Mouse (Mus musculus) T-helper 2 cell (primary cell): ENCODE measurements around the gene Acsbg2.
"Not testable (repeated sequence)": the region's sequence is repeated elsewhere in the genome, so short reads cannot be mapped to it uniquely, and the experiment has no call there.

Experiments used
- in situ Hi-C: fragments of 300-600 bp; cut with MboI, MseI; formaldehyde crosslinking; loops from one replicate; pipeline ENCODE4 v1.15.1; 2025; ENCODE audit warnings: high pct_unique_total_duplicates

The Acsbg2 gene

DNA sequence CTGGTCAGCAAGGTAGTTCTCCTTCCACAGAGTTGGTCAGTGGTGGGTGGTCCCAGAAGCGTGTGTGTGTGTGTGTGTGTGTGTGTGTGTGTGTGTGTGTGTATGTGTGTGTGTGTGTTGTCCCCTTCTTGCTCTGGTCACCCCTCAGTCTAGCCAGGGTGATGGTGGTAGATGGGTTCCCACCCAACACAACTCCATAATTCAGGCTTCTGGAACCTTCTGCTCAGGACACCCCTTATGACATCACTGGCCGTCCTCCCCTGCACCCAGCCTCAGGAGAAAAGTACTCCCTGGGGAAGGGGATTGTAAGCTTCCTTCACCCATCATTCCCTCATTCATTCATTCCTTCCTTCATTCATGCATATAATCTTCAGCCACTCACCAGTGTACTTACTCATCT lies at the start of gene Acsbg2:
Gene Acsbg2, minus strand, starts transcription at position 211 of the 400 bp plus-strand sequence.
- in situ Hi-C loops: no loop called here

DNA sequence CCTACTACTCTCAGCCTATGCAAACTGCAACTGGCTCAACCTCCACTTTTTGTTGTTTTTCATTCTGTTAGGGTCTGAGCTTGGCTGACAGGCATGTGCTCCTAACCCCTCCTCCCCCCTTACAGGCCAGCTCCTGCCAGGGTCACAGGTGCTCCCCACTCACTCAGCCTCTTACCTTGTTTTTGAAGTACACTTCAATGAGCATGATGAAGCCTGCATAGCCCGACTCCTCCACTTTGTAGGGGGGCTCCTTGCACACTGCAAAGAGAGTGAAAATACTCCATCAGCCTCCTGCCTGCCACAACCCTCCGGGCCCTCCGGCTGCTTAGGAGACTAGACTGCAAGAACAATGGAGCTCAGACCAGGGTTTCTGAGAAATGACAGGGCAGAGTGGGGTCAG lies 45.5 kb upstream of the Acsbg2 start:
- in situ Hi-C loops: loop anchor here (5.0 kb wide), 1 partner anchor 82 kb away; no protein-coding TSS in a partner anchor

DNA sequence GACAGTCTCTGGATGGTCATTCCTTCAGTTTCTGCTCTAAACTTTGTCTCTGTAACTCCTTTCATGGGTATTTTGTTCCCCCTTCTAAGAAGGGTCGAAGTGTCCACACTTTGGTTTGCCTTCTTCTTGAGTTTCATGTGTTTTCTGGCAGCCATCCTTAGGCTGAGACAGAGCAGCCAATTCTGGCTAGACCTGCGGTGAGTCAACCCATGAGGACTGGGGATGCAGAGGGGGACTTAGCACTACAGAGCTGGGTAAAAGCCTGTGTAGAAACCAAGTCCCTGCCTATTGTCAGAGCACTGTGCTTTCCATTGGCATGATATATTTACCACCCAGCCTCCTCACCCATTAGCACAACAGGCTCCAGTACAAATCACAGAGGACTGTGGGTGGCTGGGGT lies 42.9 kb upstream of the Acsbg2 start:
- in situ Hi-C loops: no loop called here

DNA sequence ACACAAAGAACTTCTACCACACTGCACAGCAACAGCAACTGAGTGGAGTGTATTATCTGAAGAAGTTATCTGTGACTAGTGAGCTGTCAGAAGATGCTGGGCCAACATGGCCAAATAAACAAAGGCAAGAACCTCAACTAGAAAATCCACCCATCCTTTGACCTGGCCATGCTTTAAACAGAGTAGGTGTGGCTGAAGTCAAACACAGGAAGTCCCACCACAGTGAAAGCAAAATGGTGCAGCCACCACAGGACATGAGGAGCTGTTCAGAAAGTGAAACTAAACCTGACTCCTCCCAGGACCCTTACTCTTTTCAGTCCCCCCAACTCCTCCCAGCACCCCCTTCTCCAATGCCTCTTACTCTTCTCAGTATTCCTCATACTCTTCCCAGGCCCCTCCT lies 39.2 kb upstream of the Acsbg2 start:
- in situ Hi-C loops: no loop called here

DNA sequence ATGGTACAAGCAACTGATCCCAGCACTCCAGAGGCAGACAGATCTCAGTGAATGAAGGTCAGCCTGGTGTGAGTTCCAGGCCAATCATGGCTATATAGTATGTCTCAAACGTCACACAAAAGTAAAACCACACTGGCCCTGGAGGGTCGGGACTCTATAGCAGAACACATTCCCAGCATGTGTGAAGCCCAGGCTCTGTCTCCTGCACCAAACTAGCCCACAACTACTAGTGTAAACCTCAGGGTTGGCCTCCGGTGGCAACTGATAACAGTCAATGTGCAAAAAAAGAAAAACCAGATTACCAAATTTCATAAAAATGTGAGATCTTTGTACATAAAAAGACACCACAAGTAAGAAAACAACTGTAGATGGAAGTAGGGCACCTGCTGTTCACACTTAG lies 38.8 kb upstream of the Acsbg2 start:
- in situ Hi-C loops: no loop called here

DNA sequence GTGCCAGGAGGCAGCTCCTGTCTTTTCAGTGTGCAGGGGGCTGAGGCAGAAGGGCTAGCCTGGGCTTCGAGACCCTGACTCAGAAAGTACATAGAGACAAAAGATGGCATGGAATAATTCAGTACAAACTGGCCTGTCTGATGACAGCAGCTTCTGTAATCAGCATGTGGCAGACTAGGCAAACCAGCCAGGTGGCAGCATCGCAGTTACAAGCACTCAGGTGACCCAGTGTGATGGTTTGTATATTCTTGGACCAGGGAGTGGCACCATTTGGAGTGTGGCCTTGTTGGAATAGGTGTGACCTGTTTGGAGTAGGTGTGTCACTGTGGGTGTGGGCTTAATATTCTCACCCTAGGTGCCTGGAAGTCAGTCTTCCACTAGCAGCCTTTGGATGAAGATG lies 35.5 kb upstream of the Acsbg2 start:
- in situ Hi-C loops: not testable (repeated sequence)

DNA sequence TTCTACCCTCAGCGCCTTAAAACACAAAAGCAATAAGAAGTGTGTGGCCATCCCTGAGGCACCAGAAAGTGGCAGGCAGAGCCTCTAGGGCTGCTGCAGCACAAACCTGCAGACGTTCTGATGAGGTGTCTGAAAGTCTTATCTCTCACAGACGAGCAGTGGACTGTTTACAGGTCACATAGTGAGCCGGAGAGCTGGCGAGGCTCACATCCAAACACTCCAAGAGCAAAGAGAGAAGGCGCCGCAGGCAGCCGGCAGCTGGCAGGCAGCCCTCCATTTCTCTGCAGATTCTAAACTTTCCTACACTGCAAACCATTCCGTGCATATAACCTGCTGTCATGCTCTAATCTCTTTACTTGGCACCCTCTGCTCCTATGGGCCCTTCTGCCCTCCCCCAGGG lies 33.6 kb upstream of the Acsbg2 start:
- in situ Hi-C loops: no loop called here

DNA sequence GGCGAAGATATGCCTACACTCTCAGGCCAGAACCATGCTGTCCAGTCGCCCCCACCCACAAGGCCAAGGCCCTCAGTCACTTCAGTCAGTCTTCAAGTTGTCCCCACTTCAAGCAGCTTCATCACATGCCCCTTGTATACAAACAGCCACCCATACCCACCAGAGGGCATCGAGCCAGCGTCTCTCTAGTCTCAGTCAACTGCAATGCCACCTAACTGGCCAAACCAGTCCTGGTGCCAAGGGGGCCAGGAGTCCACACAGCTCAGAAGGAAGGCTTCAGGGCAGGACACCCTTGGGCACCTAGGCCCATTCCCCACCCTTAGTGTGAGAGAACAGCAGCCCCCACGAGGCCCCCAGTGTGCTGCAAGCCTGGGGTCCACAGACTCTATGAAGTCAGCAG lies 32.8 kb upstream of the Acsbg2 start:
- in situ Hi-C loops: no loop called here

DNA sequence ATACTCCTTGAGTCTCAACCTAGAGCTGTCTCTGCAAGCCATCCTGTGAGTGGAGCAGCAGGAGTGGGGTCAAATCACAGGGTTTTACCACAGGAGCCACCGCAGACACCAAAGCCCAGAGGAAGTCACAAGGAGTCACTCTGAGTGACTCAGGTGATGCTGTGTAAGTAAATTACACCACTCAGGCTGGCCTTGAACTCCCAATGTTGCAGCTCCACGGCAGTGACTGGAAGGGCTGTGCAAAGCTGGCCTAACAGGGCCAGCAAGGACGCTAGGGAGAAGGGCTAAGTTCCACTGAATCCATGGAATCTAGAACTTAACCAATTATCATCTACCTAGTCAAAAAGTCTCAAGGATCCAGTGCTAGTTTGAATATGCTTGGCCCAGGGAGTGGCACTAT lies 31.9 kb upstream of the Acsbg2 start:
- in situ Hi-C loops: no loop called here

DNA sequence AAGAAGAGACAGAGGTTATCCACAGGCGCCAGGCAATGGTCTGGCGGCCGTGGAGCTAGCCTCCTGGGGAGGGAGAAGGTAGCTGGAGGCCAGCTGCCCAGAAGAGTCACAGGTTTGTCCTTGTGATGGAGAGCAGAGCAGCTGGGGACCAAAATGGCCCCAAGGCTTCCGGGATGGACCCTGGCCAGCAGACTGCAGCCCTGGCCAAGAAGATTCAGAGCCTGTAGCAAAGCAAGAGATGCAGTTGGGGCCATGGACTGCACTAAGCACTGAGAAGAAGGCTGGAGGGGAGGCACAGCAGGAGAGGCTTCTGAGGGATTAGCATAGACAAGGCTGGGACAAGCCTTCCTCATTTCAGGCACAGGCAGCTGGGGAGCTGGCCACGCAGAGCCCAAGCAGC lies 28.5 kb upstream of the Acsbg2 start:
- in situ Hi-C loops: no loop called here

DNA sequence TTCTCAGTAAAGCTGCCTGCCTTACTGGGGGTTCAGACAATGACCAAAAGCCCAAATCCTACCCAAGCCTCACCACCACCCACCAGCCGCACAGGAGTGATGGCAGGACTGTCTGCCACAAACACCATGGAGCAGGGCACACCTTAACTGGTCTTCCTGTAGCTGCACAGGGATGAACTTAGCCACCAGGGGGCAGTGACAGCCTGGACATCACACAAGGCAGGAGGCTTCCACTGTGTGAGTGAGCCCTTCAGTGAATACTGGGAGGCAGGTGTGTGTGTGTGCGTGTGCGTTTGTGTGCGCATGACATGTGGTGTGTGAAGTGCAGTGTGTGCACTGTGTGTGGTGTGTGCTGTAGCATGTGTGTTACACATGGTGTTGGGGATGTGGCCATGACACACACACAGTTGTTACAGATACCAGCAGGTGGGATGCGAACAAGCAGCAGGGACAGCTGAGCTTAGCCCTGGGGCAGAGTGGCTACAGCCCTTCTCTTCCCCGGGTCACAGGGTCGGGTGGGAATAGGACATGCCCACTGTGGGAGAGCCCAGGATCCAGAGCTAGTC lies 23.5 kb upstream of the Acsbg2 start:
- in situ Hi-C loops: no loop called here

DNA sequence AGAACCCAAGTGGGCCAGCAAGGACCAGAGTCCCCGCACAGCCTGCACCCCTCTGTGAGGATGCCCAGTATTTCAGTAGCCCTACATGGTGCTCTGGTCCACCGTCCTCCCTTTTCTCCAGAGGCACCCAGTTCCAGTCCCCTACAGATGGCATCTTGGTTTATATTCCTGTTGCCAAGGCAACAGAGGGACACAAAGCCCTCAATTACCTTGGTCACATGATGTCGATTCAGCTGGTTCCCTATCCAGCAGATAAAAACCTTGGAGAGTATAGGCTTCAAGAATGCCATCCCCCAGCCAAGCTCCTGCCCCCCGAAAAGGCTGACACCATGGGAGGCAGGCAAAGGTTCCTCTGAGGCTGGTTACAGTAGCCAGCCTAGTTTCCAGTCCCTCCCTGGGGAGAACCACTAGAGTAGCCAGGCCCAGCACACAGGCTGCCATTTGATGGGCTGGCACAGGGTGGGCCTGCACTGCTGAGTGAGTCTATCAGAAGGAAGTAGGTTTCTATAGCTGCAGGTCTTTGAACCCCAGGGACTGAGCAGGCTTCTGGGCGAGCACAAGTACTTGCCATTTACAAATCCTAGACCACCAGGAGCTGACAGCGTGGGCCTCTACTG lies 22.4 kb upstream of the Acsbg2 start:
- in situ Hi-C loops: no loop called here

DNA sequence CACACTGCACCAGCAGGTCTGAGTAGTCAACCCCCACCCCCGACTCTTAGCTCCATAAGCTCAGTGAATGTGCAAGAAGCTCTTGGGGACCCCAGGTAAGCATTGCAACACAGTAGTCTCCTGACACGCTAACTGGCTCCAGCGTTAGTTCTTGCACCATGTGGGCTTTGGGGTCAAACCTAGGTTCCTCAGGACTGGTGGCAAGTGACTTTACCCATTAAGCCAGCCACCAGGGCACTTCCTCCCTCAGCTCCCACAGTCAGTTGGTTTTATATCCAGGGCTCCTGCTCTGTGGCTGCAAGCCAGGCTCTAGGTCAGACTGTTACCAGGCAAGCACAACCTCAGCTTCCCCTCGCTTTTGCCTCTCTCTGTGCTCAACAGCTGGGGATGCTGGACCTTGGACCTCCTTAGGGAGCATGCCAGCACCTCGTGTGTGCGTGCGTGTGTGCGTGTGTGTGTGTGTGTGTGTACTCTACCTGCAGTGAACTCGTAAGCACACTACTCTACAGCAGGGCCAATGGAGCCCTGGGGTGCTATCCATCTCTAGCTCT lies 21.2 kb upstream of the Acsbg2 start:
- in situ Hi-C loops: no loop called here

DNA sequence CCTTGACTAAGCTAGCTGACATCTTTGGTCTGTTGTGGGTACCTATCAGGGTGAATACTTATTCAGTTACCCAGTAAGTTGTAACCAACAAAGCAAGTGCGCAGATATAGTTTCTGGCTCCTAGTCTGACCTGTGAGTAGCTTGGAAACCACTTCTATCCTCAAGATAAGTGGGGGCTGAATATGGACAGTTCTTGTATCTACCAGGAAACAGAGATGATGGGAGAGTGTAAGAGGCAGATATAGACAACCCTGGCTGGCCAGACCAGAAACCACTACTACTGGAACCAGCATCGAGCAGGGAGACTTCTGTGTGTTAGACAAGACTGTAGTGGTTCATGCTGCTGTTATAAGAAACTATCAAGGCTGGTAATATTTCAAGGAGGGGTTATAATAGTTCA lies 15.8 kb upstream of the Acsbg2 start:
- in situ Hi-C loops: no loop called here

DNA sequence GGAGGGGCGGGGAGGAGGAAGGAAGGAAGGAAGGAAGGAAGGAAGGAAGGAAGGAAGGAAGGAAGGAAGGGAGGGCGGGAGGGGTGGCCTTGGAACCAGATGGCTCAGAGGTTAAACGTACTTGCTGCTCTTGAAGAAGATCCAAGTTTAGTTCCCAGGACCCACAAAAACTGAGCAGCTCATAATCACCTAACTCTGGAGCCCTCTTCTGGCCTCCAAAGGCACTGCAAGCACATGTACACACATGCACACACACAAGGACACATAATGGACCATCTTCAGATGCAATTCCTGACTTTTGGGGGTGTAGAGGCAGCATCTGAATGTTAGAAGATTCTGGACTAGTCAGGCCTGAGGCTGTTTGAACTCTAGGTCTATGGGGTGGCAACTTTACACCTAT lies 13.8 kb upstream of the Acsbg2 start:
- in situ Hi-C loops: no loop called here

DNA sequence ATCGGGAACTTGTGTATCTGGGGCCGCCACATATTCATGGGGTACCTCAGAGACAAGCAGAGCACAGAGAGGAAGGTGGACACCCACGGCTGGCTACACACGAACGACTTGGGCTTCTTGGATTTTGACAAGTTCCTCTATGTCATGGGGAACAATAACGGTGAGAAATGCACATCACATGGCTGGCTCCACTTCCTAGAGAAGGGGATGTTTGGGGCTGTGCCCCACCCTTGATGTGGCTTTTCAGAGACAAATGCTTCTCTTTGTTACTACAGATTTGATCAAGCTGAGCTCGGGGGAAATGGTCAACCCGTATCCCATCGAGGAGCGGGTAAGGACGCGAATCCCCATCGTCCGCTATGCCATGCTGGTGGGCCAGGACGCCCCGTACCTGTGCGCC lies 10.6 kb upstream of the Acsbg2 start:
- in situ Hi-C loops: no loop called here

DNA sequence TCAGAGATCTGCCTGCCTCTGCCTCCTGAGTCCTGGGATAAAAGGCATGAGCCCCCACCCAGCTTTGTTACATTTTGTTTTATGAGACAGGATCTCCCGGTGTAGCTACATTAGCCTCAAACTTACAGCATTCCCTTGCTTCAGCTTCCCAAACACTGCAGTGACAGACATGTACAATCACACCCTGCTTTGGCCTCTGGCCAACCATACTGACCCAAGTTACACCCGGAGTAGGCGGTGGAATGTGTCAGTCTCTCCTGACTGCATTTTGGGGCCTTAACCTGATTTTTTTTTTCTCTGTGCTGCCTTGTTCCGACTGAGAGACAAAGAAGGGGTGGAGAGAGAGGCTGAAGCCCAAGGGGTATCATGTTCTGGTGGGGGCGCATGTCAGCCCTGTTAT lies 10.1 kb upstream of the Acsbg2 start:
- in situ Hi-C loops: no loop called here

DNA sequence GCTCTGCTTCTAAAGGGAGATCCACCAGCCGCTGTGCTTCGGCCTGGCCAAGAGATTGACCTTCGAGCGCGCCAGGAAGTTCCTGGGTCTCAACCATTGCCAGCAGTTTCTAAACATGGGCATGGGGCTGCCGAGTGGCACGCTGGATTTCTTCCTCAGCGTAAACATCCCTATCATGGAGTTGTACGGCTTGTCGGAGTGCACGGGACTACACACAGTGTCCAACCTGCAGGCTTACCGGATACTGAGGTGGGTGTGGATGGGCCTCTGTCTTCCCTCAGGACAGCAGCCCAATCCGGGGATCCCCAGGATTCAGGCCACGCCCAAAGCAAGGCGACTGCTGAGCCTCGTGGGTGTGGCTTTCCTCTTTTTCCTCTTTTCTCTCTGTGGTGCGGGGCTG lies 9.4 kb upstream of the Acsbg2 start:
- in situ Hi-C loops: no loop called here

DNA sequence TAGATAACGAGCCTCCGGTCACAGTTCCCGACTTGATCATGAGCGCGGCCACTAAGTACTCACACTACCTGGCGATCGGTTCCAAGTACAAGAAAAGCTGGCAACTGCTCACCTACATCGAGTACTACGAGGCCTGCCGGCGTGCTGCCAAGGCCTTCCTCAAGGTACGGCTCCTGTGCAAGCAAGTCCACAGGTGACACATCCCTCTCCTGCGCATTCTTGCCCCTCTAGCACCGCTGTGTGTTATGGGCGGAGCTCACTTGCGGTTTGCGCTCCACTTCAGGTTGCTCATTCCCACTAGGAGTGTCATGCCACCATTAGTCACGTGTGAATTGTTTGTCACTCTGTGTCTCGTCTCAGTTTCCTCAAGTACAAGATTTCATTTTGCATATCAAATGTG lies 3.2 kb upstream of the Acsbg2 start:
- in situ Hi-C loops: loop anchor here (5.0 kb wide), 1 partner anchor 70 kb away; no protein-coding TSS in a partner anchor

DNA sequence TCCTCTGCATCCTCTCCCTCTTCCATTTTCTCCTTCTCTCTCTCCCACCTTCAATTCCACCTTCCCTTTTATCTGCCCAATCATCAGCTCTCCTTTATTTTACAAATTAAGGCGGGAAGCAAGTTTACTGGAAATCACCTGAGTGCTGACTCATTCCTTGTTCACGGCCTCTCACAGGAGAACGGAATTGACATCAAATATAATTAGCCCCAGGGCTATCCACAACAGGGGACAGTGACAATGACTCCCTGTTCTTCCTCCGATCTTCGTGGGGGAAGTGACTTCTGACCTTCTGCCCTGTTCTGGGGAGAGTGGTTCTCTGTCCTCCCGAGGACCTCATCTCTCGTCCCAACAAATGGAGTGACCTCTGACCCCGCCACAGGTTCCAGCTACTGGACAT lies 2.7 kb upstream of the Acsbg2 start:
- in situ Hi-C loops: loop anchor here (5.0 kb wide), 1 partner anchor 70 kb away; no protein-coding TSS in a partner anchor

DNA sequence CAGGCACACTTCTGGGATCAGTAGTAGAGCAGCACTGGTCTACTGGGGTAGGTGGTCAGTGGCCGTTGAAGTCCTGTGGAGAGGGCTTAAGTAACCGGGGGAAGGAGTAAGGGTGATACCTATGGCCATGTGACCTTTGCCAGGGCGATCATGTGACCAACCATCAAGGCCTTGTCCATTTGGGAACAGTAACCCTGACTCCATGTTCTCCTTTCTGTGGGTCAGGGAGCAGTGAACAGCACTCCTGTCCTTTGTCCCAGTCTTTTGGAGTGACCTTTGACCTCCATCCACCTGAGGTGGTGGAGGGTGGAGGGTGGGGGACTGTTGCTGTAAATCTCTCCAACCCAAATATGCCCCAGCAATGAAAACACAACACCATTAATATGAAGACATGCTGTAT lies 2.2 kb upstream of the Acsbg2 start:
- in situ Hi-C loops: loop anchor here (5.0 kb wide), 1 partner anchor 69 kb away; no protein-coding TSS in a partner anchor

DNA sequence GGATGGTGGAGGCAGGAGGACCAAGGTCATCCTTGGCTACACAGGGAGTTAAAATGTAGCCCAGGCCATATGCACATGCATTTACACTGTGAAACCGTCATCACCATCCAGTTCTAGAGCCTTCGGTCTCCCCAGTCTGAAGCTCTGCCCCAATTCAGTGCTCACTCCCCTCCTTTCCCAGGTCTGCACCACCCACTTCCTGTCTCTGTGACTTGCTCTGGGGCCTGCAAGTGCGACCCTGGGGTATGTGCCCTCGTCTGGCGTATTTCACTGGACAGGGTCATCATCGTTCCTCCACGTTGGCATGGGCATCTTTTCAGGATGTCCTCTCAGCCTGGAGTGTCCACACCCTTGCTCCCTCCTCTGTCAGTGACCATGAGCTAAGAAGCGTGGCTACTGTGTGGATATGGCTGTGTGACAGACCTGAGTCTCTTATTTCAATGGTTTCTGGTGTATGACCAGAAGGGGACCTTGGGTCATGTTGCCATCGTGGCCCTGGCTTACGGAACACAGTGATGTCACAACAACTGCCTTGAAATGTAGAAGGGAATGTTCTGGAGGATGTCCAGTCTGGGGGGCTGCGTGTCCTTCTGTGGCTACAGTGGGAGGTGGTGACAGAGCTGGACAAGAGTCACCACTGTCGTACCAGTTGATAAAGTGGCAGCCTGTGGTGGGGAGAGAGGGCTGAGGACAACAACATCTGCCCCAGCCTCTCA lies 847 bp upstream of the Acsbg2 start, which contains the start of gene 1700061G19Rik:
Gene 1700061G19Rik, plus strand, starts transcription at position 542 of the 716 bp plus-strand sequence.
- in situ Hi-C loops: loop anchor here (5.0 kb wide), 1 partner anchor 68 kb away; no protein-coding TSS in a partner anchor

DNA sequence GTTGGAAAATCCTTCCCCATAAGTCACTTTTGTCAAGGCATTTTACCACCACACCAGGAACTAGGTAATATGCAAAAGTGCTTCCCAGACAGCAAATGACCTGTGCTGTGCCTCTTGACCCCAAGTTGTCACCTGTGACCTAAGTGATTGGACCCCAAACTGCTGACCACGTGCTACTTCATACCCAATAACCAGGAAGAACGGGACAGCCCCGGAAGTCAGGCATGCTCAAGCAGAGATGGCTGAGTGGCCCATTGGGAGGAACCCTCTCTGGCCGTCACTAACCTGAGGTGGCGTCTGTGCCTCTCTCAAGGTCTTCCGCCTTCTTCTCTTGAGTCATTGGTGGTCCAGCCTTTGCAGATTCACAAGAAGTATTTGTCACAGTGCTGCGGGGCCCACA lies 1.7 kb downstream of the Acsbg2 start:
- in situ Hi-C loops: no loop called here
